Mouse (Mus musculus) ES-E14 (cell line): ENCODE measurements around the gene Erg28. TPM values are rescaled to one million over a fixed set of nuclear protein-coding genes. Genes with fewer than 3 reads are reported as not detected.

Experiments used
- DNase-seq: peaks from one replicate; pipeline ENCODE4 v3.0.0-alpha.2; 2013; ENCODE audit warnings: low read depth, low spot score
- H3K27ac ChIP-seq: 2 replicates; pipeline ENCODE4 v1.5.1; 2012; ENCODE audit warnings: low read depth, mild to moderate bottlenecking, low read length, moderate library complexity, mixed read lengths; ENCODE audit not compliant: poor library complexity, insufficient read depth, severe bottlenecking
- H3K36me3 ChIP-seq: 2 replicates; pipeline ENCODE4 v1.6.1; 2012; ENCODE audit warnings: mild to moderate bottlenecking, low read length, moderate library complexity, mixed read lengths; ENCODE audit not compliant: control insufficient read depth, poor library complexity, insufficient read depth, severe bottlenecking
- H3K4me1 ChIP-seq, 2 experiments: fragments of 150-350 bp in 1 of 2; sonication (generic) in 1 of 2; 2 replicates each; pipeline ENCODE4 v1.6.1; 2012; ENCODE audit warnings: low read length in 2 of 2, mild to moderate bottlenecking in 1 of 2, mixed read lengths in 1 of 2; ENCODE audit not compliant: control insufficient read depth in 2 of 2, insufficient read depth in 2 of 2, poor library complexity in 1 of 2
- H3K4me3 ChIP-seq, 2 experiments: fragments of 150-350 bp in 1 of 2; sonication (generic) in 1 of 2; 2 replicates each; pipeline ENCODE4 v1.5.1; 2012; ENCODE audit warnings: low read length in 2 of 2, low read depth in 1 of 2, mild to moderate bottlenecking in 1 of 2, mixed read lengths in 1 of 2; ENCODE audit not compliant: insufficient read depth in 1 of 2, poor library complexity in 1 of 2, severe bottlenecking in 1 of 2
- H3K9ac ChIP-seq: 2 replicates; pipeline ENCODE4 v1.6.1; 2012; ENCODE audit warnings: low read depth, mild to moderate bottlenecking, low read length, mixed read lengths; ENCODE audit not compliant: poor library complexity, insufficient read depth, severe bottlenecking
- H3K9me3 ChIP-seq: fragments of 150-350 bp; sonication (generic); 2 replicates; pipeline ENCODE4 v1.6.1; 2012; ENCODE audit warnings: low read depth, mild to moderate bottlenecking, low read length; ENCODE audit not compliant: control insufficient read depth, insufficient read depth
- CHD2 ChIP-seq: IDR thresholded peaks from 2 replicates; pipeline ENCODE4 v1.6.1; 2014; ENCODE audit warnings: mild to moderate bottlenecking, low read depth, low read length, inconsistent platforms
- HCFC1 ChIP-seq: IDR thresholded peaks from 2 replicates; pipeline ENCODE4 v1.6.1; 2012; ENCODE audit warnings: low read length, inconsistent platforms, borderline replicate concordance; ENCODE audit not compliant: insufficient read depth
- MAFK ChIP-seq: IDR thresholded peaks from 2 replicates; pipeline ENCODE4 v1.6.1; 2014; ENCODE audit warnings: mild to moderate bottlenecking, low read depth, low read length, inconsistent platforms; ENCODE audit not compliant: insufficient read depth
- ZC3H11A ChIP-seq: IDR thresholded peaks from 2 replicates; pipeline ENCODE4 v1.6.1; 2012; ENCODE audit warnings: low read depth, mild to moderate bottlenecking, inconsistent platforms, low read length, borderline replicate concordance
- ZNF384 ChIP-seq: IDR thresholded peaks from 2 replicates; pipeline ENCODE4 v1.6.1; 2012; ENCODE audit warnings: low read depth, low read length, inconsistent platforms
- in situ Hi-C, 2 experiments: fragments of 600-800 bp; cut with MboI; formaldehyde crosslinking; loops; one replicate each; pipeline ENCODE4 v1.15.1; 2025; ENCODE audit warnings: low sequenced_read_pairs in 2 of 2, inconsistent platforms in 1 of 2; ENCODE audit not compliant: unreplicated experiment in 2 of 2
- total RNA-seq: library from RNA; depleted of rRNA; stranded (reverse); fragments of 300-350 nt; gene quantifications from 2 replicates; pipeline ENCODE4 v1.2.3, GENCODE M21; 2012

Gene Erg28
- total RNA-seq, 1 experiment: 87.3 TPM

GRCm38 (mm10) chr12:85853836-85854235, 29.5 kb upstream of the Erg28 start:
- H3K36me3 ChIP-seq: peaks cover 15% of the 10 kb centered on the region; the same call in 1 of the 2 replicates
- H3K4me3 ChIP-seq: no peak overlapping the region
- no peaks in the 10 kb centered on the region; a peak in 1 of 4 replicates for H3K4me1 ChIP-seq
- TF ChIP-seq MAFK (no peak), ZC3H11A (no peak), ZNF384 (no peak), CHD2 (no peak), HCFC1 (no peak)
- H3K9me3 ChIP-seq: no peaks in the 10 kb centered on the region
- no peak overlapping the region for H3K9ac ChIP-seq
- DNase-seq: no peak
- in situ Hi-C loops: no loop called here
- no peak overlapping the region for H3K27ac ChIP-seq

GRCm38 (mm10) chr12:85850661-85851060, 26.3 kb upstream of the Erg28 start:
- Histone ChIP-seq H3K4me1 (no peaks in the 10 kb centered on the region; a peak in 1 of 4 replicates), H3K4me3 (no peak overlapping the region), H3K9ac (no peak overlapping the region), H3K36me3 (peaks cover 10% of the 10 kb centered on the region), H3K9me3 (no peaks in the 10 kb centered on the region), H3K27ac (no peak overlapping the region; the same call in 1 of the 2 replicates)
- in situ Hi-C loops: no loop called here
- no peak for TF ChIP-seq HCFC1
- TF ChIP-seq ZNF384: no peak
- TF ChIP-seq ZC3H11A: no peak
- TF ChIP-seq MAFK: no peak
- no peak for TF ChIP-seq CHD2
- DNase-seq: no peak

- TF ChIP-seq HCFC1 (no peak), ZC3H11A (peak; percentile 52; the same call in 1 of the 2 replicates)
- H3K36me3 ChIP-seq: peaks cover 8% of the 10 kb centered on the region
- no peaks in the 10 kb centered on the region; a peak in 1 of 4 replicates for H3K4me1 ChIP-seq
- H3K4me3 ChIP-seq: no peak overlapping the region
- H3K9ac ChIP-seq: no peak overlapping the region
- no peak for DNase-seq
- H3K27ac ChIP-seq: no peak overlapping the region
- in situ Hi-C loops: no loop called here
- H3K9me3 ChIP-seq: no peaks in the 10 kb centered on the region
Observed at GRCm38 (mm10) chr12:85848164-85848958, 24.0 kb upstream of the Erg28 start.

GRCm38 (mm10) chr12:85839371-85840000, 15.1 kb upstream of the Erg28 start:
- Histone ChIP-seq H3K4me1 (no peaks in the 10 kb centered on the region), H3K9me3 (no peaks in the 10 kb centered on the region), H3K27ac (no peak overlapping the region), H3K4me3 (no peak overlapping the region), H3K9ac (no peak overlapping the region), H3K36me3 (peaks cover 2% of the 10 kb centered on the region; the same call in 1 of the 2 replicates)
- in situ Hi-C loops: no loop called here
- no peak for TF ChIP-seq HCFC1
- TF ChIP-seq ZC3H11A: no peak
- no peak for TF ChIP-seq CHD2
- no peak for TF ChIP-seq MAFK
- no peak for DNase-seq

- H3K4me1 ChIP-seq: no peaks in the 10 kb centered on the region
- H3K4me3 ChIP-seq: no peak overlapping the region
- H3K9ac ChIP-seq: no peak overlapping the region
- no peak for DNase-seq
- in situ Hi-C loops: no loop called here
- no peak overlapping the region for H3K27ac ChIP-seq
- TF ChIP-seq ZNF384 (no peak), ZC3H11A (no peak), HCFC1 (no peak), MAFK (no peak), CHD2 (no peak)
- no peaks in the 10 kb centered on the region for H3K9me3 ChIP-seq
- peaks cover 2% of the 10 kb centered on the region; the same call in 1 of the 2 replicates for H3K36me3 ChIP-seq
Observed at GRCm38 (mm10) chr12:85837765-85838164, 13.4 kb upstream of the Erg28 start.
